ENCODE assay signal across 18 mouse cellular contexts in genomic region chr15:84620028-84620427, GRCm38 (mm10). TPM values are rescaled to one million over a fixed set of nuclear protein-coding genes. Genes with fewer than 3 reads are reported as not detected.
DNase-seq lines count a peak whose midpoint lies in the region; ATAC-seq and TF ChIP-seq lines count a peak whose summit lies in the region.
"Had no signal": no experiment of that assay in that cellular context is flagged by ENCODE, and none has a peak within 500 bp of the region (broad histone marks: within the 10 kb centered on the region; RNA-seq: fewer than 3 reads in every experiment).

No protein-coding gene starts in this region.

- H3K27ac ChIP-seq in hindbrain, embryonic 13.5 days = peak overlapping the region; percentile 67
- H3K27ac ChIP-seq in hindbrain, postnatal 0 days = no peak overlapping the region
- no peak overlapping the region for H3K27ac ChIP-seq in midbrain, embryonic 15.5 days
- H3K27ac ChIP-seq in midbrain, embryonic 13.5 days = no peak overlapping the region
- H3K27ac ChIP-seq in forebrain, embryonic 16.5 days (ENCODE audit: low read length) = peak overlapping the region; percentile 39
- H3K27ac ChIP-seq: embryonic facial prominence, embryonic 13.5 days; heart, embryonic 10.5 days; intestine, embryonic 15.5 days had no signal

- no peak overlapping the region for H3K4me2 ChIP-seq in hindbrain, embryonic 13.5 days
- H3K4me2 ChIP-seq in hindbrain, postnatal 0 days (ENCODE audit: low read depth, low read length) = no peak overlapping the region
- no peak overlapping the region for H3K4me2 ChIP-seq in midbrain, embryonic 15.5 days
- no peak overlapping the region for H3K4me2 ChIP-seq in midbrain, embryonic 13.5 days (replicated peaks)
- no peak overlapping the region for H3K4me2 ChIP-seq in forebrain, embryonic 16.5 days (ENCODE audit: low read length)
- H3K4me2 ChIP-seq: embryonic facial prominence, embryonic 13.5 days; intestine, embryonic 15.5 days had no signal

- H3K27me3 ChIP-seq in hindbrain, embryonic 13.5 days = peaks cover 20% of the 10 kb centered on the region
- H3K27me3 ChIP-seq in hindbrain, postnatal 0 days (ENCODE audit: insufficient read depth, low read length) = no peaks in the 10 kb centered on the region; the same call in 1 of the 2 replicates
- no peaks in the 10 kb centered on the region; the same call in 1 of the 2 replicates for H3K27me3 ChIP-seq in midbrain, embryonic 15.5 days (replicated peaks)
- H3K27me3 ChIP-seq in midbrain, embryonic 13.5 days = peaks cover 14% of the 10 kb centered on the region
- H3K27me3 ChIP-seq in forebrain, embryonic 16.5 days (replicated peaks; ENCODE audit: control insufficient read depth, insufficient read depth, low read length) = no peaks in the 10 kb centered on the region
- H3K27me3 ChIP-seq: intestine, embryonic 15.5 days had no signal

- 29% methylated on average over 3 of the region's 3 CpGs for WGBS in hindbrain, embryonic 13.5 days
- WGBS in hindbrain, postnatal 0 days = 43% methylated on average over 3 of the region's 3 CpGs
- 59% methylated on average over 3 of the region's 3 CpGs for WGBS in midbrain, embryonic 15.5 days
- 55% methylated on average over 3 of the region's 3 CpGs for WGBS in midbrain, embryonic 13.5 days
- WGBS in forebrain, embryonic 16.5 days = 18% methylated on average over 3 of the region's 3 CpGs

- no peak for ATAC-seq in hindbrain, embryonic 13.5 days (ENCODE audit: low FRiP score)
- ATAC-seq in hindbrain, postnatal 0 days = no peak
- peak; percentile 37; the same call in 1 of the 2 replicates for ATAC-seq in midbrain, embryonic 15.5 days (replicated peaks)
- no peak for ATAC-seq in midbrain, embryonic 13.5 days
- 0 out of 2 replicates have a peak, but pooled peaks have one; percentile 12 for ATAC-seq in forebrain, embryonic 16.5 days
- ATAC-seq: intestine, embryonic 15.5 days had no signal

- no peaks in the 10 kb centered on the region for H3K9me3 ChIP-seq in hindbrain, embryonic 13.5 days
- no peaks in the 10 kb centered on the region for H3K9me3 ChIP-seq in hindbrain, postnatal 0 days (ENCODE audit: low read length)
- no peaks in the 10 kb centered on the region for H3K9me3 ChIP-seq in midbrain, embryonic 15.5 days
- no peaks in the 10 kb centered on the region for H3K9me3 ChIP-seq in midbrain, embryonic 13.5 days
- H3K9me3 ChIP-seq in forebrain, embryonic 16.5 days (ENCODE audit: control insufficient read depth, low read length) = no peaks in the 10 kb centered on the region
- H3K9me3 ChIP-seq: embryonic facial prominence, embryonic 13.5 days; heart, embryonic 10.5 days; intestine, embryonic 15.5 days had no signal

- no peak for DNase-seq in hindbrain, postnatal 0 days (ENCODE audit: low spot score)
- no peak for DNase-seq in adrenal gland, postnatal 10 days
- DNase-seq: adrenal gland, adult 8-10 months; cerebellum, adult 11-12 months; cerebellum, adult 9-10 months; cerebellum, postnatal 36 days; gastrocnemius, postnatal 10 days; heart, adult 18-20 months; heart, postnatal 10 days; heart, postnatal 4 days; kidney, adult 18-20 months had no signal

- TF ChIP-seq CTCF in hindbrain, postnatal 0 days (IDR thresholded peaks at IDR 0.05; ENCODE audit: low read depth) = no peak

- H3K4me3 ChIP-seq in hindbrain, embryonic 13.5 days = no peak overlapping the region
- no peak overlapping the region for H3K4me3 ChIP-seq in hindbrain, postnatal 0 days (ENCODE audit: low read length)
- no peak overlapping the region for H3K4me3 ChIP-seq in midbrain, embryonic 15.5 days
- no peak overlapping the region for H3K4me3 ChIP-seq in midbrain, embryonic 13.5 days (replicated peaks)
- no peak overlapping the region for H3K4me3 ChIP-seq in forebrain, embryonic 16.5 days (replicated peaks; ENCODE audit: low read length)
- H3K4me3 ChIP-seq: embryonic facial prominence, embryonic 13.5 days; heart, embryonic 10.5 days; intestine, embryonic 15.5 days had no signal

- H3K9ac ChIP-seq in hindbrain, embryonic 13.5 days = no peak overlapping the region
- no peak overlapping the region for H3K9ac ChIP-seq in hindbrain, postnatal 0 days (replicated peaks; ENCODE audit: low read length)
- H3K9ac ChIP-seq in midbrain, embryonic 15.5 days = no peak overlapping the region
- no peak overlapping the region for H3K9ac ChIP-seq in midbrain, embryonic 13.5 days (replicated peaks)
- no peak overlapping the region for H3K9ac ChIP-seq in forebrain, embryonic 16.5 days (replicated peaks; ENCODE audit: low read depth, low read length)
- H3K9ac ChIP-seq: embryonic facial prominence, embryonic 13.5 days; intestine, embryonic 15.5 days had no signal

- H3K4me1 ChIP-seq in hindbrain, embryonic 13.5 days (replicated peaks) = peaks cover 57% of the 10 kb centered on the region
- H3K4me1 ChIP-seq in hindbrain, postnatal 0 days (ENCODE audit: insufficient read depth, low read length) = peaks cover 8% of the 10 kb centered on the region
- H3K4me1 ChIP-seq in midbrain, embryonic 15.5 days = peaks cover 22% of the 10 kb centered on the region
- peaks cover 47% of the 10 kb centered on the region for H3K4me1 ChIP-seq in midbrain, embryonic 13.5 days (replicated peaks)
- peaks cover 31% of the 10 kb centered on the region for H3K4me1 ChIP-seq in forebrain, embryonic 16.5 days (replicated peaks; ENCODE audit: control insufficient read depth, insufficient read depth, low read length)

- no peaks in the 10 kb centered on the region for H3K36me3 ChIP-seq in hindbrain, embryonic 13.5 days
- H3K36me3 ChIP-seq in hindbrain, postnatal 0 days (ENCODE audit: insufficient read depth, low read length) = no peaks in the 10 kb centered on the region
- H3K36me3 ChIP-seq in midbrain, embryonic 15.5 days (replicated peaks) = no peaks in the 10 kb centered on the region
- H3K36me3 ChIP-seq in midbrain, embryonic 13.5 days = no peaks in the 10 kb centered on the region
- no peaks in the 10 kb centered on the region for H3K36me3 ChIP-seq in forebrain, embryonic 16.5 days (ENCODE audit: control insufficient read depth, insufficient read depth)
- H3K36me3 ChIP-seq: embryonic facial prominence, embryonic 13.5 days; heart, embryonic 10.5 days; intestine, embryonic 15.5 days had no signal

RNA-seq across cellular contexts. Expression of gene Prr5, which starts 49.4 kb away (rescaled TPM):
- polyA plus RNA-seq in hindbrain, embryonic 13.5 days (2015; fragmentation: Nextera tagmentation; extraction: Ambion mirVana) = 18.3 and 19.6 TPM in 2 replicates
- 25.5 and 34.2 TPM in 2 replicates for total RNA-seq in hindbrain, postnatal 0 days (2014; rRNA removed)
- polyA plus RNA-seq in hindbrain, postnatal 0 days (2015; fragmentation: Nextera tagmentation; extraction: Ambion mirVana) = 33.2 and 36.6 TPM in 2 replicates
- 27.5 and 27.7 TPM in 2 replicates for polyA plus RNA-seq in midbrain, embryonic 15.5 days (2015; fragmentation: Nextera tagmentation; extraction: Ambion mirVana)
- 12.2 and 13.8 TPM in 2 replicates for polyA plus RNA-seq in midbrain, embryonic 13.5 days (2015; fragmentation: Nextera tagmentation; extraction: Ambion mirVana)
- polyA plus RNA-seq in forebrain, embryonic 16.5 days (2015; fragmentation: Nextera tagmentation; extraction: Ambion mirVana) = 11.1 and 16.4 TPM in 2 replicates
- 10 to 100 TPM; 11.4 to 12.1 TPM for total RNA-seq in adrenal gland, postnatal 10 days (2021)

Comparison
In these comparisons a context has a peak if more than half of its experiments do, and no peak if none do; other contexts are left out.
1. ATAC-seq: peak in midbrain, embryonic 15.5 days (single experiment) and forebrain, embryonic 16.5 days (single experiment); none in hindbrain, embryonic 13.5 days (single experiment), hindbrain, postnatal 0 days (single experiment) and midbrain, embryonic 13.5 days (single experiment).
2. H3K27ac ChIP-seq: peak in hindbrain, embryonic 13.5 days (single experiment) and forebrain, embryonic 16.5 days (single experiment); none in hindbrain, postnatal 0 days (single experiment), midbrain, embryonic 15.5 days (single experiment) and midbrain, embryonic 13.5 days (single experiment).